Mouse (Mus musculus) forebrain, embryonic 10.5 days (tissue): ENCODE results near the gene Abcf2. TPM values are rescaled to one million over a fixed set of nuclear protein-coding genes. Genes with fewer than 3 reads are reported as not detected.

Source experiments
- DNase-seq: peaks from one replicate; pipeline ENCODE4 v3.0.0-alpha.2; 2017; ENCODE audit warnings: low spot score; ENCODE audit errors: extremely low spot score
- H3K27ac ChIP-seq: fragments of 300-500 bp; sonication (generic); 2 replicates; pipeline ENCODE4 v1.5.1; 2016; ENCODE audit warnings: mild to moderate bottlenecking
- H3K27me3 ChIP-seq: fragments of 300-500 bp; sonication (generic); 2 replicates; pipeline ENCODE4 v1.6.1; 2016; ENCODE audit warnings: mild to moderate bottlenecking; ENCODE audit not compliant: poor library complexity, severe bottlenecking
- H3K36me3 ChIP-seq: fragments of 300-500 bp; sonication (generic); replicated peaks from 2 replicates; pipeline ENCODE4 v1.6.1; 2016; ENCODE audit warnings: mild to moderate bottlenecking, moderate library complexity
- H3K4me1 ChIP-seq: fragments of 300-500 bp; sonication (generic); 2 replicates; pipeline ENCODE4 v1.6.1; 2016
- H3K4me3 ChIP-seq: fragments of 300-500 bp; sonication (generic); 2 replicates; pipeline ENCODE4 v1.5.1; 2016; ENCODE audit warnings: mild to moderate bottlenecking, moderate library complexity
- H3K9me3 ChIP-seq: fragments of 300-500 bp; sonication (generic); 2 replicates; pipeline ENCODE4 v1.6.1; 2016; ENCODE audit warnings: mild to moderate bottlenecking, moderate library complexity
- WGBS: fragments of 180-500 bp; shearing (Covaris S2); methylation state at CpG from one replicate; pipeline ENCODE4 v1.1.7; 2016; 5-methylcytosine and 5-hydroxymethylcytosine counted together
- polyA plus RNA-seq: library from polyadenylated mRNA; unstranded; fragments of >200 nt; fragmentation: Nextera tagmentation; extraction: Ambion mirVana; gene quantifications from 2 replicates; pipeline ENCODE4 v1.2.1, GENCODE M21; 2016

The Abcf2 gene
- polyA plus RNA-seq, 1 experiment from 2014 or later, result 193 TPM

- H3K4me3 ChIP-seq, result no peak overlapping the region
- H3K4me1 ChIP-seq, result peaks cover 48% of the 10 kb centered on the region
- no peak overlapping the region for H3K27ac ChIP-seq
- no peaks in the 10 kb centered on the region for H3K36me3 ChIP-seq
- H3K9me3 ChIP-seq, result no peaks in the 10 kb centered on the region
- peaks cover 34% of the 10 kb centered on the region for H3K27me3 ChIP-seq
- DNase-seq, result no peak
- 66% methylated on average over 5 of the region's 5 CpGs for WGBS
Observed at GRCm38 (mm10) chr5:24609388-24609787, 32.1 kb upstream of the Abcf2 start.

DNA sequence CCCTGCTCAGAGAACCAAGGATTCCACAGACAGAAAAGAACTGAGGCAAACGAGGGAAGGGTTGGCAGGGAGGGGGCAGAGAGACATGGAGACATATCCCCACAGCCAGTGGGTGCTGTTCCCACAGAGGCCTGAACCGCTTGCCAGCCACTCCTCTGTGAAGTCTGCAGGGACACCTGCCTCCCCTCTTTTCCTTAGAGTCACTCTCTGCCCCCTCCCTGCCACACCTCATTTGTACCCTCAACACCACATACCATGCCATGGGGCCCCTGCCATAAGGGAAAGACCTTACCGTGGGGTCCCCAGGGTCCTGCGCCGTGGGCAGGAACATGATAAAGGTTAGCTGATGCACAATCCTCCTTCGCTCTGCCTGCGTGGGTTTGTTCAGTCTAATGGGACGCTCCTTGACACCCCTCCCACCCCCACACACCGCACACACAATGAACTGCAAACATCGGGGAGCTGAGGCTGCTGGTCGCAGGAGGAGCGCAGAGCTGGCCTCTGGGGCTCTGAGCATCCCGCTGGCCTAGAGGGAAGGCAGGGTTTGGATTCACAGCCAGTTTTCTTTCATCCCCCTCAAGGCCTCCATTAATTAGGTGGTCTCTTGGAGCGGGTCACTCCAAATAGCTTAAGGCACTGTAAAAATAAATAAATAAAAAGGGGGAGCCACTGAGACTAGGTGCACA is 28.9 kb upstream of the Abcf2 start:
- Histone ChIP-seq H3K36me3 (no peaks in the 10 kb centered on the region), H3K27me3 (peaks cover 45% of the 10 kb centered on the region), H3K9me3 (no peaks in the 10 kb centered on the region), H3K27ac (peak overlapping the region; percentile 94), H3K4me3 (peak overlapping the region; percentile 65), H3K4me1 (peaks cover 67% of the 10 kb centered on the region)
- no peak for DNase-seq
- 17% methylated on average over 14 of the region's 14 CpGs for WGBS

DNA sequence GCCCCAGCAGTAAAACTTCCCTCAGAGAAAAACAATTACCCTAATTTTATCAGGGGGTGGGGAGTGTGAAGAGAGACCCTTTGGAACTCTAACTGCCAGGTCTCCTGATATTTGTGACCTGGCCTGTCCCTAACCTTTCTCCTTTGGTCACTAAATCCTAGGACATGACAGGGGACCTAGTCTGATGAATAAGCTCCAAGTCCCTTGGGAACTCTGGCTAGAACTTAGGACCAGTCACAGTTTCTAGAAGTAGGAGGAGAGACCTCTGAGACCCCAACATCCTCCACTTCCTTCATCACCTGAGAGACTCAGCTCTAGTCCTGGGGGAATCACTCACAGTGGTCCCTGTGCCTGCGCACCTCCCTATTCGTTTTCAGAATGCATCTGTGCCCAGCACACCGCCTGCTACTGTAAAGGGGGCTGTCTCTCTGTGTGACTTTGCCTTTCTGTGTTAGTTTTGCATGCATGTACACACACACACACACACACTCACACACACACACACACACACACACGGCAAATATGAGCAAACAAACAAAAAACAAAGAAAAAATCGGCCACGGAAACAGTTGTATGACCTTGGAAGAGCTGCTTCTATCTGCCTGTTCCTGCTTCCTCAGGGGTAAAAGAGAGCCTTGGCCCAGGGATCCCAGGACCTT is 28.2 kb upstream of the Abcf2 start:
- H3K4me1 ChIP-seq, result peaks cover 74% of the 10 kb centered on the region
- 9% methylated on average over 6 of the region's 6 CpGs for WGBS
- DNase-seq, result no peak

GRCm38 (mm10) chr5:24604656-24605100 is 27.4 kb upstream of the Abcf2 start:
- Histone ChIP-seq H3K9me3 (no peaks in the 10 kb centered on the region), H3K36me3 (no peaks in the 10 kb centered on the region), H3K27me3 (peaks cover 59% of the 10 kb centered on the region), H3K4me3 (peak overlapping the region; percentile 65), H3K4me1 (peaks cover 80% of the 10 kb centered on the region), H3K27ac (peak overlapping the region; percentile 94)
- peak; percentile 92 for DNase-seq
- under 1% methylated on average over 46 of the region's 46 CpGs for WGBS

More for the DNA sequence above, 28.2 kb upstream of the Abcf2 start:
- Histone ChIP-seq H3K9me3 (no peaks in the 10 kb centered on the region), H3K27ac (peak overlapping the region; percentile 94), H3K4me3 (peak overlapping the region; percentile 65), H3K27me3 (peaks cover 51% of the 10 kb centered on the region), H3K36me3 (no peaks in the 10 kb centered on the region)

GRCm38 (mm10) chr5:24604080-24604655 is 26.9 kb upstream of the Abcf2 start:
- peaks cover 64% of the 10 kb centered on the region for H3K27me3 ChIP-seq
- 16% methylated on average over 12 of the region's 12 CpGs for WGBS
- DNase-seq, result no peak

DNA sequence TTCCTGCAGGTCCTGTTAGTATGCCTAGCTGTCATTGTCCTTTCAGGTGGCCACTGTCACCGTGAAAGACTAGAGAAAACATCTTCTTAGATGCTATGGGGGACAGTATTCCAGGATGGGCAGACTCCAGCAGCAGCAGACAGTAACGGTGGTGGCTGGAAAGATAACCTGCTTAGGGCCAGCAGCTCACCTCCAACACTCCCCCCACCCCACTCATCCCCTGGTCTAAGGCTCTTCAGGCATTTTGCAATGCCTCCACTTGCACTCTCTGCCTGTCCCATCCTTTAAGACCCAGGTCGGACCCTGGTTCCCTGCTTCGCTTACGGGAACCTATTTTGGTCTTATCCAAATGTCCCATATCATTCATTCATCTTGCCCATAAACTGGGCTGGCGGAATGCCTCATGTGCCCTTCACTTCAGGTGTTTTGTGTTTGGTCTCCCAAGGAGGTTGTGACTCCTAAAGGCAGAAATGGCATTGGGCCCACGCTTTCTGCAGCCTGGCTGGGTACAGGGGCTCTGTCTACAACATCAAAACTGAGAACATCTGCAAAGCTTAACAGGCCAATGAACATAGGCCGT is 26.3 kb upstream of the Abcf2 start:
- Histone ChIP-seq H3K4me1 (peaks cover 89% of the 10 kb centered on the region), H3K9me3 (no peaks in the 10 kb centered on the region), H3K36me3 (no peaks in the 10 kb centered on the region), H3K27me3 (peaks cover 67% of the 10 kb centered on the region), H3K4me3 (peak overlapping the region; percentile 71), H3K27ac (peak overlapping the region; percentile 94)
- DNase-seq, result no peak
- WGBS, result 52% methylated on average over 8 of the region's 8 CpGs

More at GRCm38 (mm10) chr5:24604080-24604655, 26.9 kb upstream of the Abcf2 start:
- H3K4me1 ChIP-seq, result peaks cover 85% of the 10 kb centered on the region
- no peaks in the 10 kb centered on the region for H3K36me3 ChIP-seq
- peak overlapping the region; percentile 65 for H3K4me3 ChIP-seq
- H3K27ac ChIP-seq, result peak overlapping the region; percentile 94
- H3K9me3 ChIP-seq, result no peaks in the 10 kb centered on the region

- H3K4me1 ChIP-seq, result peaks cover 96% of the 10 kb centered on the region
- peak; percentile 85 for DNase-seq
- H3K27me3 ChIP-seq, result peaks cover 68% of the 10 kb centered on the region
- peak overlapping the region; percentile 71 for H3K4me3 ChIP-seq
- H3K36me3 ChIP-seq, result no peaks in the 10 kb centered on the region
- WGBS, result under 1% methylated on average over 16 of the region's 16 CpGs
- peak overlapping the region; percentile 94 for H3K27ac ChIP-seq
- no peaks in the 10 kb centered on the region for H3K9me3 ChIP-seq
Observed at GRCm38 (mm10) chr5:24602751-24603343, 25.6 kb upstream of the Abcf2 start.

DNA sequence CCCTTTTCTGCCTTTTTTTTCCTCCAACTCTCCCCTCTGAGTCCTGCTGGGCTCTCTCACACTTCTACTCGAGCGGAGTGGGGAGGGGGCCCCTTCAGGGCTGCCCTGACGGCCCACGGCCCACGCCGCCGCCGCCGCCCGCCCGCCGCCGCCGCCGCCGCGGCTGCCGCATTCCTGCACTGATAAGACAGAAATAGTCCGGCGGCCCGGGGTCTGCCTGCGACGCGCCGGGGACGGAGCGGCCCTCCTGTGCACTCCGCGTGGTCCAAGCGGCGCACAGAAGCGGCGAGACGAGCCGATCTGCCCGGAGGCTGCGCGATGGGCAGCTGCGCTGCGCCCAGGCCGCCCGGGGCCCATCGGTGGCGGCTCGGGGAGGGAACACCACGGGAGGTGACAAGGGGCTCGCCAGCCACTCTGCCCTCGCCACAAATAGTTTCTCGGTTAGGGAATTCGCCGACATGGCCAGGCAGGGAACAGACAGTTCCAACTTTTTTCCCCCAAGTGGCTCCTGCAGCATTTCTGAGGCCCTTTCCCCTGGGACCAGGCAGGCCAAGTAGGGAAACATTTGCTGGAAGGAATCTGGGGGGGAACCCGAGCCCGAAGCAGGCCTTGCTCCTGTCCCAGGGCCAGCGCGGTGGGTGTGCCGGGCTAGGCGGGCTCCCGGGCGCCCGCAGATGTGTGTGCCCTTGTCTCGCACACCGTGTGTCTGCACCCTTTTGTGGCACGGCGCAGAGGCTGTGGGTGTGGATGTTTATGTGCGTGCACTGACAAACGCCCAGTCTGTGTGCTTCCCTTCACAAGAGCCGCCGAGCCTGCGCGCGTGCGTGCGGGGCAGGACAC is 24.9 kb upstream of the Abcf2 start:
- Histone ChIP-seq H3K27me3 (peaks cover 63% of the 10 kb centered on the region), H3K4me3 (peak overlapping the region; percentile 71), H3K27ac (peak overlapping the region; percentile 94), H3K36me3 (no peaks in the 10 kb centered on the region), H3K4me1 (peaks cover 98% of the 10 kb centered on the region), H3K9me3 (no peaks in the 10 kb centered on the region)
- DNase-seq, result peak; percentile 77
- WGBS, result under 1% methylated on average over 73 of the region's 73 CpGs

DNA sequence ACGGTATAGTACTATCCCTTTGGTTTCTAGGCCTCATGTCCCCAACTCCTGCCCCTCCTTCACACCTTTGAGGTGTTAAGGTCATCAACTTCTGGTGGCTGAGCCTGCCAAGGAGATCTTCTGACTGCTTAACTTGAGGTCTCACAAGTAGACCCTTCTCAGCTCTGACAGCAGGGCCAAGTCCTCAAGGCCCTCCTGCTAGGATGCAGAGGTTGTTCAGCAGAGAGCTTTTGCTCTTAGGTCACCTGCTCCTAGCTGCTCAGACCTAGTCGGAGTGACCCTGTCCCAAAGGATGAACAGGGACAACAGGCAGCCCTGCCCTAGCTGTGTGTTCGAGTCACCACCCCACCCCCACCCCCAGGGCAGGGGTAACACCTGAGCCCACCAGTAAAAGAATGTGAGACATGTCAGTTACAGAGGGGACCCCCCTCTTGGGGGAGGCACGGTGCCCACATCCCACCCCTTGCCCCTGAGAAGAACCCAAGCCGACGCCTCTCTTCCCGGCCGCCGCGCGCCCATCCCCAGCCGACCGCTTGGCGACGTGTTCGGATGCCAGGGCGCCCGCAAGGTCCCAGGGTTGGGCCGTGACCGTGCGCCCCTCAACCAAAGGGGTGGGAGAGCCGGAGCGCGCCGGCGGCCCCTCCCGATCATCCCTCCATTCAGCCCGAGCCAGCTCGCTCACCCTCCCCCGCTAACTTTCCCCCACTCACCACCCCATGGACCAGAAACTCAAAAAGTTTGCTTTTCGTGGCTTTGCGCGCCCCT is 24.0 kb upstream of the Abcf2 start:
- H3K27me3 ChIP-seq, result peaks cover 54% of the 10 kb centered on the region
- peak overlapping the region; percentile 71 for H3K4me3 ChIP-seq
- H3K36me3 ChIP-seq, result no peaks in the 10 kb centered on the region
- peaks cover 98% of the 10 kb centered on the region for H3K4me1 ChIP-seq
- peak; percentile 35 for DNase-seq
- WGBS, result 1% methylated on average over 33 of the region's 33 CpGs
- H3K9me3 ChIP-seq, result no peaks in the 10 kb centered on the region
- H3K27ac ChIP-seq, result peak overlapping the region; percentile 94

- WGBS, result 59% methylated on average over 2 of the region's 2 CpGs
- peaks cover 98% of the 10 kb centered on the region for H3K4me1 ChIP-seq
- no peak for DNase-seq
- peak overlapping the region; percentile 71; the same call in 1 of the 2 replicates for H3K4me3 ChIP-seq
- H3K27me3 ChIP-seq, result peaks cover 49% of the 10 kb centered on the region
- peak overlapping the region; percentile 94; the same call in 1 of the 2 replicates for H3K27ac ChIP-seq
- H3K36me3 ChIP-seq, result peaks cover 5% of the 10 kb centered on the region
- H3K9me3 ChIP-seq, result no peaks in the 10 kb centered on the region
Observed at GRCm38 (mm10) chr5:24600236-24600635, 23.0 kb upstream of the Abcf2 start.

DNA sequence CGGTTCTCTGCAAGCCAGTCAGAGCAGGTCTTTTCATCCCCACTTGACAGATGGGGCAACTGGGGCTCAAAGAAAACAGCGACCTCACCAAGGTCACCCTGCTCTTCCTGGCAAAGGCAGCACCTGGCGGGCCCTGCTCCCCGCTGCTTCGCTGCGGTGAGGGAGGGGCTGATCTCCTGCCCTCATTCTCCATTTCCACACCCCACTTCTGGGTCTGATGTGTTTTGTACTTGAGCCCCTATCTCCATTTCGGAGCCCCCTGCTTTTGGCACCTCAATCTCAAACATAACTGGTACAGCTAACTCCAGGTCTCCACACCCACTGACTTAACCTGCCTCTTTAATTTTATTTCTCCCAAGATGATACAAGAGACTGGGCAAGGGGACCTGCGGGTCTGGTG is 21.9 kb upstream of the Abcf2 start:
- WGBS, result 13% methylated on average over 8 of the region's 8 CpGs
- peak overlapping the region; percentile 87 for H3K27ac ChIP-seq

More for the DNA sequence above, 21.9 kb upstream of the Abcf2 start:
- Histone ChIP-seq H3K36me3 (peaks cover 16% of the 10 kb centered on the region), H3K4me1 (peaks cover 96% of the 10 kb centered on the region), H3K9me3 (no peaks in the 10 kb centered on the region), H3K4me3 (peak overlapping the region; percentile 61), H3K27me3 (peaks cover 54% of the 10 kb centered on the region)
- no peak for DNase-seq
